Mouse (Mus musculus) gastrocnemius, adult 18-20 months (tissue): Measurements from ENCODE around the gene Cdk14. TPM values are rescaled to one million over a fixed set of nuclear protein-coding genes. Genes with fewer than 3 reads are reported as not detected.

Experiments
- DNase-seq: peaks from one replicate; pipeline ENCODE4 v3.0.0; 2021; ENCODE audit warnings: low spot score
- long read RNA-seq, 2 experiments: library from polyadenylated mRNA; stranded (forward); transcript quantifications; one replicate each; pipeline ENCODE4 v2.0.0; 2021
- total RNA-seq, 2 experiments: library from RNA; stranded (reverse); gene quantifications; 2 replicates each; pipeline ENCODE4 v1.2.3; 2021

The Cdk14 gene
- 1 to 10 TPM; 2.8 to 2.9 TPM for total RNA-seq
- long read RNA-seq, experiment 1, full-length matches to known transcripts: 2 of 3 reads
- long read RNA-seq, experiment 1, partial matches to known transcripts: 1 of 3 reads
- long read RNA-seq, experiment 1, other reads (novel, unspliced or antisense): 0 of 3 reads
- long read RNA-seq, experiment 2, full-length matches to known transcripts: 2 of 2 reads
- long read RNA-seq, experiment 2, partial matches to known transcripts: 0 of 2 reads
- long read RNA-seq, experiment 2, other reads (novel, unspliced or antisense): 0 of 2 reads

GRCm38 (mm10) chr5:5419992-5420455, at the start of gene Cdk14:
Cdk14 (minus strand) TSS chr5:5420312.
- DNase-seq: peak; percentile 14

- no peak for DNase-seq
Observed at GRCm38 (mm10) chr5:5465256-5465655, 45.1 kb upstream of the Cdk14 start.

- no peak for DNase-seq
Observed at GRCm38 (mm10) chr5:5431746-5432438, 11.8 kb upstream of the Cdk14 start.

GRCm38 (mm10) chr5:5423723-5424171, 3.6 kb upstream of the Cdk14 start:
- DNase-seq: no peak

GRCm38 (mm10) chr5:5423081-5423480, 3.0 kb upstream of the Cdk14 start:
- DNase-seq: no peak

GRCm38 (mm10) chr5:5421439-5421838, 1.3 kb upstream of the Cdk14 start:
- DNase-seq: no peak

GRCm38 (mm10) chr5:5419253-5419652, 859 bp downstream of the Cdk14 start:
- peak; percentile 15 for DNase-seq

GRCm38 (mm10) chr5:5414835-5415234, 5.3 kb downstream of the Cdk14 start:
- DNase-seq: no peak

GRCm38 (mm10) chr5:5411886-5412285, 8.2 kb downstream of the Cdk14 start:
- DNase-seq: no peak

- no peak for DNase-seq
Observed at GRCm38 (mm10) chr5:5401986-5402385, 18.1 kb downstream of the Cdk14 start.

GRCm38 (mm10) chr5:5392786-5393185, 27.3 kb downstream of the Cdk14 start:
- no peak for DNase-seq

- peak; percentile 55 for DNase-seq
Observed at GRCm38 (mm10) chr5:5380731-5381718, 39.1 kb downstream of the Cdk14 start.

GRCm38 (mm10) chr5:5379870-5380730, 40.0 kb downstream of the Cdk14 start:
- DNase-seq: peak; percentile 29

- peak; percentile 6 for DNase-seq
Observed at GRCm38 (mm10) chr5:5379501-5379869, 40.6 kb downstream of the Cdk14 start.

- DNase-seq: no peak
Observed at GRCm38 (mm10) chr5:5374393-5374792, 45.7 kb downstream of the Cdk14 start.

GRCm38 (mm10) chr5:5373541-5373940, 46.6 kb downstream of the Cdk14 start:
- no peak for DNase-seq

GRCm38 (mm10) chr5:5372936-5373335, 47.2 kb downstream of the Cdk14 start:
- DNase-seq: no peak

- DNase-seq: no peak
Observed at GRCm38 (mm10) chr5:5372354-5372753, 47.8 kb downstream of the Cdk14 start.

- no peak for DNase-seq
Observed at GRCm38 (mm10) chr5:5370322-5371082, 49.6 kb downstream of the Cdk14 start.
